ENCODE assay signal across 12 mouse cellular contexts in genomic region chr11:104399459-104400216, GRCm38 (mm10).
A peak's percentile ranks its signal among the peaks of the same experiment; 100 is the strongest.
DNase-seq lines count a peak whose midpoint lies in the region; ATAC-seq lines count a peak whose summit lies in the region.
"Had no signal": no experiment of that assay in that cellular context is flagged by ENCODE, and none has a peak within 500 bp of the region (broad histone marks: within the 10 kb centered on the region; RNA-seq: fewer than 3 reads in every experiment).

No protein-coding gene starts in this region.

- H3K4me3 ChIP-seq in heart, embryonic 14.5 days (ENCODE audit: control insufficient read depth in 1 of 2, insufficient read depth in 1 of 2, low read depth in 1 of 2, low read length in 2 of 2), result no peak overlapping the region
- H3K4me3 ChIP-seq in heart, embryonic 10.5 days, result no peak overlapping the region
- H3K4me3 ChIP-seq: forebrain, embryonic 10.5 days had no signal

- H3K36me3 ChIP-seq in heart, embryonic 14.5 days (ENCODE audit: control insufficient read depth, insufficient read depth, low read length), result peaks cover 31% of the 10 kb centered on the region
- peaks cover 26% of the 10 kb centered on the region for H3K36me3 ChIP-seq in heart, embryonic 10.5 days

- peaks cover 0 to 22% of the 10 kb centered on the region in 2 experiments; a peak in 3 of 4 replicates for H3K4me1 ChIP-seq in heart, embryonic 14.5 days (ENCODE audit: control insufficient read depth in 2 of 2, insufficient read depth in 2 of 2, low read length in 2 of 2)
- peaks cover 8% of the 10 kb centered on the region; the same call in 1 of the 2 replicates for H3K4me1 ChIP-seq in heart, embryonic 10.5 days

- peak overlapping the region; percentile 1 to 57; a peak in 2 of 4 replicates for H3K27ac ChIP-seq in heart, embryonic 14.5 days (replicated peaks in 1 of 2; ENCODE audit: control insufficient read depth in 1 of 2, insufficient read depth in 1 of 2, low read depth in 2 of 2, low read length in 2 of 2)
- no peak overlapping the region for H3K27ac ChIP-seq in heart, embryonic 10.5 days
- H3K27ac ChIP-seq: forebrain, embryonic 10.5 days; liver, embryonic 14.5 days had no signal

- H3K27me3 ChIP-seq in heart, embryonic 14.5 days (ENCODE audit: control insufficient read depth, insufficient read depth, low read length), result no peaks in the 10 kb centered on the region
- H3K27me3 ChIP-seq in heart, embryonic 10.5 days (ENCODE audit: insufficient read depth, poor library complexity, severe bottlenecking), result no peaks in the 10 kb centered on the region

- no peak for DNase-seq in heart, embryonic 10.5 days (ENCODE audit: low spot score)
- peak; percentile 10 for DNase-seq in ovary, postnatal 36 days (ENCODE audit: low spot score)
- DNase-seq in ovary, postnatal 10 days (ENCODE audit: low spot score), result no peak
- DNase-seq in adrenal gland, postnatal 25 days, result peak; percentile 16
- DNase-seq in skeletal muscle tissue, adult 2 months (ENCODE audit: low read depth, low spot score), result peak; percentile 7
- DNase-seq in left cerebral cortex, adult 18-20 months (ENCODE audit: low spot score in 2 of 2), result no peak
- DNase-seq: spleen, adult 18-20 months; thymus, postnatal 36 days had no signal

- no peak overlapping the region for H3K4me2 ChIP-seq in heart, embryonic 14.5 days (ENCODE audit: low read length)

- no peaks in the 10 kb centered on the region for H3K9me3 ChIP-seq in heart, embryonic 14.5 days (ENCODE audit: control insufficient read depth, low read length)
- H3K9me3 ChIP-seq in heart, embryonic 10.5 days, result no peaks in the 10 kb centered on the region
- H3K9me3 ChIP-seq: forebrain, embryonic 10.5 days; G1E had no signal

- H3K9ac ChIP-seq in heart, embryonic 14.5 days (ENCODE audit: low read length), result no peak overlapping the region
- H3K9ac ChIP-seq: liver, embryonic 14.5 days had no signal

- ATAC-seq in heart, embryonic 14.5 days (ENCODE audit: insufficient number of reproducible peaks, insufficient read depth, low FRiP score, low read depth), result no peak

- WGBS in heart, embryonic 14.5 days, result 52% methylated on average over 4 of the region's 4 CpGs
- WGBS in heart, embryonic 10.5 days, result 79% methylated on average over 4 of the region's 4 CpGs

Comparison
In these comparisons a context has a peak if more than half of its experiments do, and no peak if none do; other contexts are left out.
1. DNase-seq: peak in ovary, postnatal 36 days (single experiment), adrenal gland, postnatal 25 days (single experiment) and skeletal muscle tissue, adult 2 months (single experiment); none in heart, embryonic 10.5 days (single experiment), ovary, postnatal 10 days (single experiment) and left cerebral cortex, adult 18-20 months (0 of 2).